29 mouse cellular contexts compared by ENCODE assay signal in the genomic region with DNA sequence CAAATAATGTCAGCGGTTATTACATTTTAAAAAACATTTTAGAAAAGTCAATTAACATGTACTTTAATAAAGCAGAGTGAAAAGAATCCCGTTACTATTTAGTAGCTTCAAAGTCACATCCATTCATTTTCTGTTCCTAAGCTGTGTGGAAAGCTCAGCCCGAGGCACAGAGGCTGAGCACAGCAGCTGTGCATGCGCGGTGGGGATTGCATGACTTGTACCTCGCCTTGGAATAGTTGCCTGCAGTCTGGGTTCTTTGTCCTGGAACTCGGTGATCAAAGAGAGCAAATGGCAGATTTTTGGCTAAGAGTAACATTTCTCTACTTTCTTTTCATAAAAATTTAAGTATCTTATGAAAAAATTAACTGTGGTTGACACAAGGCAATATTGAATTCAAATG.
DNase-seq lines count a peak whose midpoint lies in the region; ATAC-seq and TF ChIP-seq lines count a peak whose summit lies in the region.
"Had no signal": no experiment of that assay in that cellular context is flagged by ENCODE, and none has a peak within 500 bp of the region (broad histone marks: within the 10 kb centered on the region; RNA-seq: fewer than 3 reads in every experiment).

No protein-coding gene starts in this region.

- DNase-seq in limb, embryonic 14.5 days (ENCODE audit: low spot score), result peak; percentile 23
- DNase-seq in limb, embryonic 10.5 days (ENCODE audit: low spot score), result no peak
- peak; percentile 44 for DNase-seq in brain, embryonic 14.5 days (ENCODE audit: low read depth)
- DNase-seq in retina, embryonic 14.5 days (ENCODE audit: low spot score), result no peak
- no peak for DNase-seq in heart, adult 18-20 months
- DNase-seq: adrenal gland, postnatal 10 days; adrenal gland, postnatal 36 days; B cell, adult 2 months; cerebellum, adult 11-12 months; cerebellum, adult 8-10 months; cerebellum, postnatal 10 days; cerebellum, postnatal 36 days; embryo, embryonic 11 days; gastrocnemius, postnatal 25 days; heart, adult 2 months; heart, postnatal 14 days; heart, postnatal 4 days had no signal

- WGBS in limb, embryonic 14.5 days, result 66% methylated on average over 7 of the region's 7 CpGs
- whole genome bisulfite sequencing in limb, embryonic 10.5 days, result 92% methylated on average over 7 of the region's 7 CpGs
- 65% methylated on average over 7 of the region's 7 CpGs for WGBS in midbrain, embryonic 15.5 days
- 73% methylated on average over 7 of the region's 7 CpGs for WGBS in midbrain, embryonic 13.5 days

- no peak for TF ChIP-seq POLR2A in limb, embryonic 14.5 days (IDR thresholded peaks at IDR 0.05; ENCODE audit: borderline replicate concordance, extremely low read depth, insufficient read depth, insufficient read length)
- no peak for TF ChIP-seq POLR2A in brain, embryonic 14.5 days (IDR thresholded peaks at IDR 0.05; ENCODE audit: borderline replicate concordance, extremely low read depth, insufficient read depth, insufficient read length, poor library complexity, severe bottlenecking)

- no peak overlapping the region for H3K27ac ChIP-seq in limb, embryonic 14.5 days (replicated peaks; ENCODE audit: low read depth, low read length)
- H3K27ac ChIP-seq in limb, embryonic 10.5 days, result no peak overlapping the region
- 0 out of 2 replicates have a peak overlapping the region, but pooled peaks have one; percentile 20 for H3K27ac ChIP-seq in midbrain, embryonic 15.5 days
- no peak overlapping the region for H3K27ac ChIP-seq in midbrain, embryonic 13.5 days
- H3K27ac ChIP-seq: embryonic facial prominence, embryonic 15.5 days; forebrain, embryonic 12.5 days; forebrain, embryonic 15.5 days; heart, adult 2 months; heart, embryonic 10.5 days; heart, embryonic 13.5 days; hindbrain, embryonic 14.5 days; hindbrain, postnatal 0 days had no signal

- TF ChIP-seq CTCF in brain, embryonic 14.5 days (IDR thresholded peaks at IDR 0.05; ENCODE audit: borderline replicate concordance, extremely low read depth, insufficient read depth, insufficient read length), result no peak

- H3K36me3 ChIP-seq in limb, embryonic 14.5 days (ENCODE audit: control insufficient read depth, insufficient read depth, low read length), result no peaks in the 10 kb centered on the region
- no peaks in the 10 kb centered on the region for H3K36me3 ChIP-seq in limb, embryonic 10.5 days
- H3K36me3 ChIP-seq in midbrain, embryonic 15.5 days (replicated peaks), result no peaks in the 10 kb centered on the region
- no peaks in the 10 kb centered on the region for H3K36me3 ChIP-seq in midbrain, embryonic 13.5 days
- H3K36me3 ChIP-seq: embryonic facial prominence, embryonic 15.5 days; forebrain, embryonic 12.5 days; forebrain, embryonic 15.5 days; G1E; heart, embryonic 10.5 days; heart, embryonic 13.5 days had no signal

- no peak overlapping the region for H3K4me3 ChIP-seq in limb, embryonic 14.5 days (replicated peaks; ENCODE audit: low read length)
- no peak overlapping the region for H3K4me3 ChIP-seq in limb, embryonic 10.5 days
- no peak overlapping the region for H3K4me3 ChIP-seq in midbrain, embryonic 15.5 days
- no peak overlapping the region for H3K4me3 ChIP-seq in midbrain, embryonic 13.5 days (replicated peaks)
- H3K4me3 ChIP-seq: embryonic facial prominence, embryonic 15.5 days; forebrain, embryonic 12.5 days; forebrain, embryonic 15.5 days; heart, adult 2 months; heart, embryonic 10.5 days; heart, embryonic 13.5 days had no signal

- ATAC-seq in limb, embryonic 14.5 days (ENCODE audit: low FRiP score, low read depth), result no peak
- peak; percentile 74; the same call in 1 of the 2 replicates for ATAC-seq in midbrain, embryonic 15.5 days (replicated peaks)
- no peak for ATAC-seq in midbrain, embryonic 13.5 days
- ATAC-seq: forebrain, embryonic 15.5 days; hindbrain, postnatal 0 days; Patski had no signal

- no peak overlapping the region for H3K4me2 ChIP-seq in limb, embryonic 14.5 days (replicated peaks; ENCODE audit: low read depth, low read length, severe bottlenecking)
- H3K4me2 ChIP-seq in midbrain, embryonic 15.5 days, result no peak overlapping the region
- H3K4me2 ChIP-seq in midbrain, embryonic 13.5 days (replicated peaks), result no peak overlapping the region
- H3K4me2 ChIP-seq: embryonic facial prominence, embryonic 15.5 days; forebrain, embryonic 12.5 days; forebrain, embryonic 15.5 days; heart, embryonic 13.5 days; hindbrain, embryonic 14.5 days had no signal

- H3K27me3 ChIP-seq in limb, embryonic 14.5 days (ENCODE audit: control insufficient read depth, insufficient read depth, low read length), result no peaks in the 10 kb centered on the region
- no peaks in the 10 kb centered on the region for H3K27me3 ChIP-seq in limb, embryonic 10.5 days (ENCODE audit: low read depth, poor library complexity, severe bottlenecking)
- H3K27me3 ChIP-seq in midbrain, embryonic 15.5 days (replicated peaks), result no peaks in the 10 kb centered on the region
- no peaks in the 10 kb centered on the region for H3K27me3 ChIP-seq in midbrain, embryonic 13.5 days
- H3K27me3 ChIP-seq: CH12.LX; embryonic facial prominence, embryonic 15.5 days; forebrain, embryonic 12.5 days; forebrain, embryonic 15.5 days; heart, embryonic 13.5 days; Patski had no signal

- H3K9me3 ChIP-seq in limb, embryonic 14.5 days (ENCODE audit: control insufficient read depth, low read length), result no peaks in the 10 kb centered on the region
- H3K9me3 ChIP-seq in limb, embryonic 10.5 days (replicated peaks), result no peaks in the 10 kb centered on the region
- H3K9me3 ChIP-seq in midbrain, embryonic 15.5 days, result no peaks in the 10 kb centered on the region
- H3K9me3 ChIP-seq in midbrain, embryonic 13.5 days, result no peaks in the 10 kb centered on the region
- H3K9me3 ChIP-seq: embryonic facial prominence, embryonic 15.5 days; forebrain, embryonic 12.5 days; forebrain, embryonic 15.5 days; heart, embryonic 10.5 days had no signal

- no peaks in the 10 kb centered on the region for H3K4me1 ChIP-seq in limb, embryonic 14.5 days (ENCODE audit: control insufficient read depth, insufficient read depth, low read length)
- H3K4me1 ChIP-seq in limb, embryonic 10.5 days, result peaks cover 6% of the 10 kb centered on the region; the same call in 1 of the 2 replicates
- peaks cover 19% of the 10 kb centered on the region for H3K4me1 ChIP-seq in midbrain, embryonic 15.5 days
- H3K4me1 ChIP-seq in midbrain, embryonic 13.5 days (replicated peaks), result peaks cover 23% of the 10 kb centered on the region
- H3K4me1 ChIP-seq: embryonic facial prominence, embryonic 15.5 days had no signal

- no peak overlapping the region for H3K9ac ChIP-seq in limb, embryonic 14.5 days (ENCODE audit: low read depth, low read length, severe bottlenecking)
- no peak overlapping the region for H3K9ac ChIP-seq in midbrain, embryonic 15.5 days
- H3K9ac ChIP-seq in midbrain, embryonic 13.5 days (replicated peaks), result no peak overlapping the region
- H3K9ac ChIP-seq: embryonic facial prominence, embryonic 15.5 days; forebrain, embryonic 12.5 days; forebrain, embryonic 15.5 days; heart, embryonic 13.5 days; hindbrain, embryonic 14.5 days had no signal

Comparison
In these comparisons a context has a peak if more than half of its experiments do, and no peak if none do; other contexts are left out.
1. DNase-seq: peak in limb, embryonic 14.5 days (single experiment) and brain, embryonic 14.5 days (single experiment); none in limb, embryonic 10.5 days (single experiment), retina, embryonic 14.5 days (single experiment) and heart, adult 18-20 months (0 of 2).